ENCODE assay signal across 23 mouse cellular contexts in genomic region chr4:59444994-59445393, GRCm38 (mm10). TPM values are rescaled to one million over a fixed set of nuclear protein-coding genes. Genes with fewer than 3 reads are reported as not detected.
DNase-seq lines count a peak whose midpoint lies in the region; ATAC-seq and TF ChIP-seq lines count a peak whose summit lies in the region.
"Had no signal": no experiment of that assay in that cellular context is flagged by ENCODE, and none has a peak within 500 bp of the region (broad histone marks: within the 10 kb centered on the region; RNA-seq: fewer than 3 reads in every experiment).

No protein-coding gene starts in this region.

- 69% methylated on average over 3 of the region's 3 CpGs for WGBS in lung, postnatal 0 days

- ATAC-seq in megakaryocyte, adult 5-6 weeks (ENCODE audit: poor library complexity, severe bottlenecking), result no peak
- ATAC-seq in lung, postnatal 0 days, result no peak
- ATAC-seq: forebrain, embryonic 15.5 days; hindbrain, postnatal 0 days; intestine, embryonic 15.5 days; midbrain, embryonic 13.5 days; Patski had no signal

- peaks cover 5% of the 10 kb centered on the region for H3K9me3 ChIP-seq in megakaryocyte, embryonic 14.5 days
- H3K9me3 ChIP-seq in lung, postnatal 0 days (ENCODE audit: low read length), result no peaks in the 10 kb centered on the region
- H3K9me3 ChIP-seq: embryonic facial prominence, embryonic 13.5 days; forebrain, embryonic 10.5 days; forebrain, embryonic 15.5 days; intestine, embryonic 15.5 days; limb, embryonic 10.5 days; limb, embryonic 15.5 days; midbrain, embryonic 13.5 days had no signal

- TF ChIP-seq EP300 in lung, postnatal 0 days (IDR thresholded peaks at IDR 0.05), result no peak

- H3K4me3 ChIP-seq in megakaryocyte, embryonic 14.5 days (replicated peaks), result peak overlapping the region; percentile 74
- H3K4me3 ChIP-seq in lung, postnatal 0 days (ENCODE audit: low read depth, low read length), result no peak overlapping the region
- H3K4me3 ChIP-seq: embryonic facial prominence, embryonic 13.5 days; forebrain, embryonic 10.5 days; forebrain, embryonic 15.5 days; intestine, embryonic 15.5 days; limb, embryonic 10.5 days; limb, embryonic 15.5 days; midbrain, embryonic 13.5 days had no signal

- DNase-seq in heart, adult 11 months, result peak; percentile 75
- no peak for DNase-seq in heart, adult 9 months (ENCODE audit: low spot score in 2 of 2)
- peak; percentile 48 for DNase-seq in thymus, postnatal 0 days (ENCODE audit: low spot score)
- DNase-seq in thymus, postnatal 25 days, result no peak
- DNase-seq in lung, postnatal 0 days (ENCODE audit: low spot score), result no peak
- no peak for DNase-seq in cerebellum, adult 11 months
- DNase-seq: adrenal gland, postnatal 10 days; cerebellum, adult 11-12 months; cerebellum, postnatal 10 days; gastrocnemius, postnatal 36 days; kidney, adult 2 months had no signal

- H3K27me3 ChIP-seq in megakaryocyte, embryonic 14.5 days (replicated peaks), result no peaks in the 10 kb centered on the region
- H3K27me3 ChIP-seq in lung, postnatal 0 days (replicated peaks; ENCODE audit: insufficient read depth, low read length), result no peaks in the 10 kb centered on the region
- H3K27me3 ChIP-seq: intestine, embryonic 15.5 days; limb, embryonic 15.5 days; Patski had no signal

- H3K9ac ChIP-seq in lung, postnatal 0 days (replicated peaks; ENCODE audit: low read depth), result no peak overlapping the region
- H3K9ac ChIP-seq: embryonic facial prominence, embryonic 13.5 days; forebrain, embryonic 15.5 days; intestine, embryonic 15.5 days; limb, embryonic 15.5 days; lung, embryonic 14.5 days; midbrain, embryonic 13.5 days had no signal

- peaks cover 8% of the 10 kb centered on the region for H3K36me3 ChIP-seq in megakaryocyte, embryonic 14.5 days (replicated peaks; ENCODE audit: low read length)
- no peaks in the 10 kb centered on the region for H3K36me3 ChIP-seq in lung, postnatal 0 days (ENCODE audit: insufficient read depth, low read length)
- H3K36me3 ChIP-seq: embryonic facial prominence, embryonic 13.5 days; forebrain, embryonic 10.5 days; forebrain, embryonic 15.5 days; intestine, embryonic 15.5 days; limb, embryonic 10.5 days; limb, embryonic 15.5 days; midbrain, embryonic 13.5 days had no signal

- no peak overlapping the region for H3K4me2 ChIP-seq in lung, postnatal 0 days (replicated peaks; ENCODE audit: low read depth, low read length)
- H3K4me2 ChIP-seq: embryonic facial prominence, embryonic 13.5 days; forebrain, embryonic 15.5 days; intestine, embryonic 15.5 days; limb, embryonic 15.5 days; lung, embryonic 14.5 days; midbrain, embryonic 13.5 days had no signal

- H3K4me1 ChIP-seq in megakaryocyte, embryonic 14.5 days, result peaks cover 98% of the 10 kb centered on the region
- no peaks in the 10 kb centered on the region for H3K4me1 ChIP-seq in lung, postnatal 0 days (ENCODE audit: insufficient read depth, low read depth, low read length)
- H3K4me1 ChIP-seq: embryonic facial prominence, embryonic 13.5 days; forebrain, embryonic 15.5 days; limb, embryonic 10.5 days; limb, embryonic 15.5 days; midbrain, embryonic 13.5 days had no signal

- no peak overlapping the region for H3K27ac ChIP-seq in lung, postnatal 0 days (ENCODE audit: low read length)
- H3K27ac ChIP-seq: embryonic facial prominence, embryonic 13.5 days; forebrain, embryonic 10.5 days; forebrain, embryonic 15.5 days; hindbrain, postnatal 0 days; intestine, embryonic 15.5 days; limb, embryonic 10.5 days; limb, embryonic 15.5 days; midbrain, embryonic 13.5 days had no signal

- TF ChIP-seq CTCF in lung, postnatal 0 days (IDR thresholded peaks at IDR 0.05), result no peak

RNA-seq across cellular contexts. Expression of gene Susd1, which starts 6.6 kb away (rescaled TPM):
- polyA plus RNA-seq in megakaryocyte, embryonic 14.5 days (2012; ENCODE audit: insufficient read depth, low replicate concordance), result 3.3 TPM in 1 of 2 replicates, not detected in the other
- 16.3 and 24.0 TPM in 2 replicates for total RNA-seq in megakaryocyte, adult 5-6 weeks (2015)
- total RNA-seq in megakaryocyte, adult 5-6 weeks (2017), result 33.6 and 33.9 TPM in 2 replicates
- polyA plus RNA-seq in thymus, postnatal 0 days (2015; fragmentation: Nextera tagmentation; extraction: Ambion mirVana), result 8.4 and 11.4 TPM in 2 replicates
- 1.6 and 2.0 TPM in 2 replicates for polyA plus RNA-seq in lung, postnatal 0 days (2015; fragmentation: Nextera tagmentation; extraction: Ambion mirVana)

Comparison
In these comparisons a context has a peak if more than half of its experiments do, and no peak if none do; other contexts are left out.
1. DNase-seq: peak in heart, adult 11 months (single experiment) and thymus, postnatal 0 days (single experiment); none in heart, adult 9 months (0 of 2), thymus, postnatal 25 days (single experiment), lung, postnatal 0 days (single experiment) and cerebellum, adult 11 months (single experiment).